Mouse (Mus musculus) lung, embryonic 15.5 days (tissue): Measurements from ENCODE around the gene Iqcb1. TPM values are rescaled to one million over a fixed set of nuclear protein-coding genes. Genes with fewer than 3 reads are reported as not detected.

Experiments used
- ATAC-seq: fragments of 200-750 bp; cut with Nextera tagmentation; 2 replicates; pipeline ENCODE4 v1.8.0; 2017; ENCODE audit warnings: moderate number of reproducible peaks, borderline replicate concordance; ENCODE audit not compliant: low FRiP score, low TSS enrichment; ENCODE audit errors: extremely low read depth
- H3K27ac ChIP-seq: fragments of 300-500 bp; sonication (generic); 2 replicates; pipeline ENCODE4 v1.5.1; 2015; ENCODE audit warnings: moderate library complexity, mild to moderate bottlenecking, inconsistent platforms
- H3K27me3 ChIP-seq: fragments of 300-500 bp; sonication (generic); 2 replicates; pipeline ENCODE4 v1.6.1; 2015; ENCODE audit warnings: inconsistent platforms
- H3K36me3 ChIP-seq: fragments of 300-500 bp; sonication (generic); 2 replicates; pipeline ENCODE4 v1.6.1; 2015; ENCODE audit warnings: inconsistent platforms
- H3K4me1 ChIP-seq: fragments of 300-500 bp; sonication (generic); 2 replicates; pipeline ENCODE4 v1.6.1; 2015; ENCODE audit warnings: inconsistent platforms
- H3K4me2 ChIP-seq: fragments of 300-500 bp; sonication (generic); 2 replicates; pipeline ENCODE4 v1.6.1; 2015; ENCODE audit warnings: inconsistent platforms, mild to moderate bottlenecking, moderate library complexity
- H3K4me3 ChIP-seq: fragments of 300-500 bp; sonication (generic); 2 replicates; pipeline ENCODE4 v1.5.1; 2015; ENCODE audit warnings: mild to moderate bottlenecking, inconsistent platforms
- H3K9ac ChIP-seq: fragments of 300-500 bp; sonication (generic); 2 replicates; pipeline ENCODE4 v1.6.1; 2015; ENCODE audit warnings: inconsistent platforms
- H3K9me3 ChIP-seq: fragments of 300-500 bp; sonication (generic); 2 replicates; pipeline ENCODE4 v1.6.1; 2016; ENCODE audit warnings: inconsistent platforms
- WGBS: fragments of 180-500 bp; shearing (Covaris S2); methylation state at CpG from one replicate; pipeline ENCODE4 v1.1.7; 2015; 5-methylcytosine and 5-hydroxymethylcytosine counted together
- polyA plus RNA-seq: library from polyadenylated mRNA; unstranded; fragments of >200 nt; fragmentation: Nextera tagmentation; extraction: Ambion mirVana; gene quantifications from 2 replicates; pipeline ENCODE4 v1.2.1, GENCODE M21; 2015

Gene Iqcb1
- polyA plus RNA-seq, result 30.2 and 32.2 TPM in 2 replicates

DNA sequence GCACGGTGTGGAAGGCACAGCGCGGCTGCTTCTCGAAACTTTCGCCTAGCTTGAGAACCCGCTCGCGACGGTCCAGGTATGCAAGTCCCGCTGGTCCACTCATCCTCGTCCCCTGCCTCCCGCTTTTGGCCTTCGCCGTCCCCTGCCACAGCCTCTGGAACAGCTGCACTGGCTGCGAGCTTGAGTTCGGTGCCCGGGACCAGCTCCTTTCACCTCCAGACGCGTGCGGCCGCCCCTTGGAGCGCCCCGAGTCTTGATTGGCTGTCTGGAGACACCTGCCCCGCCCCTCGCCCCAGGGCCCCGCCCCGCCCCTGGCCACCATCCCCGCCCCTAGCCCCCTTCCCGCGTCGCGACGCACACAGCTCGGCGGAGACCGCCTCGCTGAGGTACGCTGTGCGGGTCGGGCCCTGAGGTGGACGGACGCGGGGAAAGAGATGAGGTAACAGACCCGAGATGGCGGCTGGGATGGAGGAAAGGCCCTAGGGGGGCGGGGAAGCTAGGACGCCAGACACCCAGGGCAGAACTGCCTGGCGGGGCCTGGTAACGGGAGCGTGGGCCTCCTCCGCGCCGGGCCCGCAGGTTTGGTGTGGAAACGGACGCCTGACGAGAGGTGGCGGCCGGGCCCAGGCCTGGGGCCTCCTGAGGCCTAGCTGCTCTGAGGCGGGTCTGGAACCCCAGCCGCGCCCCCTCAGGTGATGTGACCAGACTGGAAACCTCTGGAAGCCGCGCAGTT lies at the start of gene Iqcb1:
Gene Iqcb1, plus strand, starts transcription at position 332 of the 733 bp plus-strand sequence.
- Histone ChIP-seq H3K4me2 (peak within 1 kb of the TSS; percentile 92), H3K4me3 (peak within 1 kb of the TSS; percentile 98), H3K27me3 (no peaks in the 10 kb centered on the region), H3K9me3 (no peaks in the 10 kb centered on the region), H3K9ac (peak within 1 kb of the TSS; percentile 87), H3K4me1 (peaks cover 12% of the 10 kb centered on the region), H3K36me3 (no peaks in the 10 kb centered on the region), H3K27ac (peak within 1 kb of the TSS; percentile 58)
- peak; percentile 99 for ATAC-seq
- WGBS, result 1% methylated on average over 63 of the region's 64 CpGs

DNA sequence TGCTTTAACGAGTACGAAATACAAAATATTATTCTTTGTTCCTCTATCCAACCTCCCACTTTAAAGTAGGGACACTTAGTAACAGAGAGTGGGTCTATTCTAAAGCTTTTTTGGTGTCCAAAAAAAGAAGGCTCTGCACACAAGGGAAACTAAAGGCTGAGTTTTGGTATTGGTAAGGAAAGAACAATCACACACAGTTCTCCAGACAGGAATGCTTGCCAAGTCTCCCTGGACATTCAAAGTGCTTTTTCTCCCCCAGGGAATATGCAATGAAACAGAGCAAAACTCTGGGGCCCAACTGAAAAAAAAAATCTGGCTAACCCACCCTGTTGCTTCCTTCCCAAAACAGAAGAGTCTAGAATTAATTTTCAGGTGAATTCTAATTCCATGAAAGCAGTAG lies 44.0 kb upstream of the Iqcb1 start:
- Histone ChIP-seq H3K9me3 (no peaks in the 10 kb centered on the region), H3K27ac (peak overlapping the region; percentile 62), H3K36me3 (no peaks in the 10 kb centered on the region), H3K4me1 (no peaks in the 10 kb centered on the region), H3K27me3 (no peaks in the 10 kb centered on the region), H3K4me2 (peak overlapping the region; percentile 27; the same call in 1 of the 2 replicates), H3K4me3 (peak overlapping the region; percentile 40), H3K9ac (peak overlapping the region; percentile 32; the same call in 1 of the 2 replicates)
- WGBS, result 66% methylated on average over 2 of the region's 2 CpGs
- ATAC-seq, result no peak

DNA sequence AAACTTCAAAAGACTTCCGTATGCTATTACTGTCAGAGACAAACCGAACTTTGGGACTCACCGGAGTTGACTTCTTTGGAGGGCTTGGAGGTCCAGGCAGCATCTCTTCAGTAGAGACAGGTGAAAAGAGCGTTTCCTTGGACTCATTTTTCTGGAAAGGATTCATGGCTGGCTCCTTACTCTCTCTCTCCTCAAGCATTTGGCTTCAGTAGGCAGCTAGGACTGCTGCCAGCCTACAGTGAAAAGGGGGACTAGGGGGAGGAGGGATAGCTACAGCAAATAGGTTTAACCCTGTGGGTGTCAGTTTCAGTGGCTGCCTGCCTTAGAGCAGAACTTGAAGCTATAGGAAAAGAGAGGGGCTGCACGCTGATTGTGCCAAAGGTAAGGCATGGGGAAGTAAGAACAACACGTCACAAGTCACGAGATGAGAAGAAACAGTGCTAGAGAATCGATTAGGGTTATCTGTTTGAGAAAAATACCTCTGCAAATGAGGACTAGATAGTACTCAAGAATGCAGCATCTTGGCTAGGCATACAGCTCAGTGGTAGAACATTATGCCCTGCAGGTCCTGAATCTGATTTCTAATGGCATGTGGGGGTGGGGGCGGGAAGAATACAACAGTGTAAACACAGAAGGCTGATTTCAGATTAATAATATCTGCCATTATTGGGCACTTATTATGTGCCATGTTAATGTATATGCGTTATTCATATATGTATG lies 43.4 kb upstream of the Iqcb1 start, which contains the start of gene Slc15a2:
Gene Slc15a2, minus strand, starts transcription at position 369 of the 720 bp plus-strand sequence.
- peak within 1 kb of the TSS; percentile 32; the same call in 1 of the 2 replicates for H3K9ac ChIP-seq
- peak within 1 kb of the TSS; percentile 27; the same call in 1 of the 2 replicates for H3K4me2 ChIP-seq
- H3K4me1 ChIP-seq, result no peaks in the 10 kb centered on the region
- H3K36me3 ChIP-seq, result no peaks in the 10 kb centered on the region
- peak within 1 kb of the TSS; percentile 40 for H3K4me3 ChIP-seq
- peak within 1 kb of the TSS; percentile 62 for H3K27ac ChIP-seq
- 47% methylated on average over 10 of the region's 10 CpGs for WGBS
- no peaks in the 10 kb centered on the region for H3K9me3 ChIP-seq
- H3K27me3 ChIP-seq, result no peaks in the 10 kb centered on the region
- ATAC-seq, result peak; percentile 69; the same call in 1 of the 2 replicates

DNA sequence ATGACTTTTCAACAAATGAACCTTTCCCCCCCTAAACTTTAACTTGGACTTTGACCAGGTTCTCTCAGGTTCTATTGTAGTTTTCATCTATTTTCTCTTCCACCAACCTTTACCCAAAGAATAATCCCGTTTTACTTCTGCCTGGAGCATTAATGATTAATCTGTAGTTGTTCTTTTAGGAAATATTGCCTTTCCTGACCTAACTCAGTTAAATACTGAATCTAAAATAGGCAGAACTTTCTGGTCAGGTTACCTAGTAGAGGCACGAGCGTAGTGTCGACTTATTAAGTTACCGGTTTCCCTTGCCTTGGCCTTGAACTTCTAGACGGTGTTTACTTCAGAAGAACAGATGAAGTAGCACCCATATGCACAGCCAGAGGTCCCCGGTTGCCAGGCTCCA lies 41.7 kb upstream of the Iqcb1 start:
- H3K4me1 ChIP-seq, result no peaks in the 10 kb centered on the region
- no peaks in the 10 kb centered on the region for H3K36me3 ChIP-seq
- no peaks in the 10 kb centered on the region for H3K27me3 ChIP-seq
- H3K4me2 ChIP-seq, result no peak overlapping the region
- WGBS, result 81% methylated on average over 7 of the region's 7 CpGs
- H3K9me3 ChIP-seq, result no peaks in the 10 kb centered on the region
- no peak overlapping the region for H3K9ac ChIP-seq
- no peak overlapping the region for H3K27ac ChIP-seq
- H3K4me3 ChIP-seq, result no peak overlapping the region
- ATAC-seq, result no peak

DNA sequence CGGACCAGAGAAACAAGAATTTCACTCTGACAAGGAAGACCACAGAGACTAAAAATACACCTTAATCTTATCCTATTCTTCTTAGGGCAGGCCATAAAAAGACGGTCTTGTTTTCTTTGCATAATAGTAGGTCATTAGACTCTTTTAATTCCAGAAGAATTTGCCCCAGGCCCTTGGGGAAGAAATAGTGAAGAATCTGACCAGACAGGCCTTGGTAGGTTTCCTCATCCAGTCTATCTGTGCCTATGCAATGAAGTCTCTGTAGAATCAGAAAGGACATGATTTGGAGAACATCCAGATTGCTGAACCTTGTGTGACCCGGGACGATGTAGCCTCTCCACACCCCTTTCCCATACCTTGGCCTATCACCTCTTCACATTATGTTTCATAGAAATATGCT lies 38.0 kb upstream of the Iqcb1 start:
- H3K27me3 ChIP-seq, result no peaks in the 10 kb centered on the region
- ATAC-seq, result no peak
- H3K27ac ChIP-seq, result no peak overlapping the region
- H3K4me2 ChIP-seq, result no peak overlapping the region
- no peak overlapping the region for H3K9ac ChIP-seq
- no peaks in the 10 kb centered on the region for H3K36me3 ChIP-seq
- 89% methylated on average over 4 of the region's 4 CpGs for WGBS
- H3K4me1 ChIP-seq, result no peaks in the 10 kb centered on the region
- H3K9me3 ChIP-seq, result no peaks in the 10 kb centered on the region
- no peak overlapping the region for H3K4me3 ChIP-seq

DNA sequence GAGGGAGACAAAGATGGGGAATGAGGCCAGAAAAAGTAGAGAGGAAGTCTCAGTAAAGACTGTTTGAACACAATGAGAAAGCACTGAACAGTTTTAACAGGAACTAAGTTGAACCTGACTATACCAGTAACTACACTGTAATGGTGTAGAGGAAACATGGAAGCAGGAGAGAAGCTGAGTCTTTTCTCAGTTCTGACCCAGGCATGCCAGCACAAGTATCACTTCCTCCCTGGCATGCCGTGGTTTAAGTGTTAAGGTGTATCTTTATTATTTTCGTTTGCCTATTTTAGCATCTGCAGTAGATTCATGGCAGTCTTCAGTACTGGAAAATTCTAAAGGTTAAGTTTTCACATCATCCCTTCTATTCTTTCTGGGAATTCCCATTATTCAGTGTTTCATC lies 33.2 kb upstream of the Iqcb1 start:
- Histone ChIP-seq H3K9ac (no peak overlapping the region), H3K36me3 (no peaks in the 10 kb centered on the region), H3K9me3 (no peaks in the 10 kb centered on the region), H3K4me1 (no peaks in the 10 kb centered on the region), H3K27me3 (no peaks in the 10 kb centered on the region), H3K4me2 (no peak overlapping the region), H3K27ac (no peak overlapping the region), H3K4me3 (no peak overlapping the region)
- 70% methylated on average over 2 of the region's 2 CpGs for WGBS
- ATAC-seq, result no peak

DNA sequence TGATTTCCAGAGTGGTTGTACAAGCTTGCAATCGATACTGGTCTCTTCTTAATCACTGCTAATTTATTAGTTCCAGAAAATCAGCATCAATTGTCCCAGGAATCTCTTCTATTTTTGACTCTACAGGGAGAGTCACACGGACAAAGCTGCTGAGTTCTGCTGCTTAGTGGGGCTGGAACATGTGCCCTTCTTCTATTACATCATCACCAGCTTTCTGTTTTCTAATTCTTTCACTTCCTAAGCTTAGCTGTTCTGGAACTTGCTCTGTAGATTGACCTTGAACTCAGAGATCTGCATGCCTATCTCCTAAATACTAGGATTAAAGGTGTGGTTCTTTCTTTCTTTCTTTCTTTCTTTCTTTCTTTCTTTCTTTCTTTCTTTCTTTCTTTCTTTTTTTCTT lies 29.9 kb upstream of the Iqcb1 start:
- no peak for ATAC-seq
- 84% methylated on average over 2 of the region's 2 CpGs for WGBS
- H3K9ac ChIP-seq, result no peak overlapping the region
- no peak overlapping the region for H3K4me3 ChIP-seq
- no peaks in the 10 kb centered on the region for H3K27me3 ChIP-seq
- H3K27ac ChIP-seq, result no peak overlapping the region
- H3K36me3 ChIP-seq, result no peaks in the 10 kb centered on the region
- H3K4me1 ChIP-seq, result no peaks in the 10 kb centered on the region
- no peaks in the 10 kb centered on the region for H3K9me3 ChIP-seq
- no peak overlapping the region for H3K4me2 ChIP-seq

DNA sequence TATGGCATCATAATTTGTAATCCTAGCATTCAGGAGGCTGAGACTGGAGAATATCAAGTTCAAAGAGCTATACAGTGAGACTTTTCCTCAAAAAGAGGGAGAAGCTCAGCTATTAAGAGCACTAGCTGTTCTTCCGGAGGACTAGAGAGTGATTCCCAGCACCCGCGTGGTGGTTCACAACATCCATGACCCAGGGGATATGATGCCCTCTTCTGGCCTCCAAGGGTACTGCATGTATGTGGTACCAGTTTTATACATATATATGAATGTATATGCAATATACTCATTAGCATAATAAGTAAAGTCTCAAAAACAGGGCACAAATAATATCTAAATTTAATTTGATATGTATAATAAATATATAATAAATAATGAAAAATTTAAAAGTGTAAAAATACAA lies 25.8 kb upstream of the Iqcb1 start:
- H3K27me3 ChIP-seq, result no peaks in the 10 kb centered on the region
- H3K4me2 ChIP-seq, result no peak overlapping the region
- WGBS, result 86% methylated on average over 3 of the region's 3 CpGs

DNA sequence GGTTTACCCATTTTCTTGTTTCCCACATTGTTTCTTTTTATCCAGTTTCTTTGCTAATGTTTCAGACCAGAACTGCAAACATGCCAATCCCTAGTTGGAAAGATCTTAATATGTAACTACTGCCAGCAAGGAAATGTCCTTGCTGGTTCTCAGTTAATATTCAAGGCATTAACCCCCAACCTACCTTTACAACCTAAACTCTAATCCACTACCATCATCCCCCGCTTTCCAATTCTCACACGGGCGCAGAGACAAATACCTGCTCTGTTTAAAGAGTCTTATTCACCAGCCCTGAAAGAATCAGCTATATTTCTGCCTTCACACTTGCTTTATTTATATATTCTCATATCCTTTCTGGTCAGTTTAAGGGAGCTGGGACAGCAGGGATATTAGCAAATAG lies 19.6 kb upstream of the Iqcb1 start:
- Histone ChIP-seq H3K9ac (no peak overlapping the region), H3K27ac (no peak overlapping the region), H3K4me3 (no peak overlapping the region), H3K4me1 (no peaks in the 10 kb centered on the region), H3K4me2 (no peak overlapping the region), H3K27me3 (no peaks in the 10 kb centered on the region), H3K9me3 (no peaks in the 10 kb centered on the region), H3K36me3 (no peaks in the 10 kb centered on the region)
- no peak for ATAC-seq
- 79% methylated on average over 3 of the region's 3 CpGs for WGBS

More for the DNA sequence above, 25.8 kb upstream of the Iqcb1 start:
- no peak overlapping the region for H3K9ac ChIP-seq
- H3K4me3 ChIP-seq, result no peak overlapping the region
- no peaks in the 10 kb centered on the region for H3K36me3 ChIP-seq
- H3K4me1 ChIP-seq, result no peaks in the 10 kb centered on the region
- ATAC-seq, result no peak
- H3K27ac ChIP-seq, result no peak overlapping the region
- no peaks in the 10 kb centered on the region for H3K9me3 ChIP-seq

DNA sequence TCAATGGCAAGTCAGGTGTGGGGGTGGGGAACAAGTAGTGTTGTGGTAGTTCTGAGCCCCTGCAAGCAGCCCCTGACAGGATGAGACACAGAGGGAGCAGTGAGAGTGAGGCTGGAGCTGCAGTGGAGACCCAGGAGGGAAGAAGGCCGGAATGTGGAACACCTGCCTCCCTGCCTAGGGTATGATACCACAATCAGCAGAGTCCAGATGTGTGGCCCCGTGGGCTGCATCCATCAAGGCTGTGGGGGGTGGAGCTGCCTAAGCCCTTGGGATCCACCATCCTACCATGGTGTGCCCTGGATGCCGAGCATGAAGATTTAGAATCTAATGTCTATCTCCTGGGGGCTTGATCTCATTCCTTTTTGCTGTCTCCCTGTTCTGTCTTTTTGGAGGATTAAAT lies 14.5 kb upstream of the Iqcb1 start:
- H3K9ac ChIP-seq, result no peak overlapping the region
- WGBS, result 62% methylated on average over 3 of the region's 3 CpGs
- H3K27me3 ChIP-seq, result no peaks in the 10 kb centered on the region
- no peaks in the 10 kb centered on the region for H3K4me1 ChIP-seq
- no peak for ATAC-seq
- no peak overlapping the region for H3K4me2 ChIP-seq
- H3K36me3 ChIP-seq, result no peaks in the 10 kb centered on the region
- no peak overlapping the region for H3K4me3 ChIP-seq
- no peak overlapping the region for H3K27ac ChIP-seq
- no peaks in the 10 kb centered on the region for H3K9me3 ChIP-seq

DNA sequence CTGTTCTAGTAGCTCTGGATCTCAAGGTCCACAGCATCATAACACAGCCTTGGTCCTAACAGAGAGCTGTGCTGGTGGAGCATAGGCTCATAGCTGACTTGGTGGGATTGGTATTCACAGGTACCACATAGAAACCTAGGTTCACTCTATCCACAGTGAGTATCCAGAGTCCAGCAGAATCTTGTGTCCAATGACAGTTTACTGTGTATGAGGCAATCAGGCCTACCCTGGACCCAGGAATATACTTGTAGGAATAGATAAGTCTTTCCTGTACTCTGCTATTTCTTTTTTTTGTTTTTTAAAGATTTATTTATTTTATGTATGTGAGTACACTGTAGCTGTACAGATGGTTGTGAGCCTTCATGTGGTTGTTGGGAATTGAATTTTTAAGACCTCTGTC lies 11.3 kb upstream of the Iqcb1 start:
- Histone ChIP-seq H3K9ac (no peak overlapping the region), H3K27ac (no peak overlapping the region), H3K27me3 (no peaks in the 10 kb centered on the region), H3K9me3 (no peaks in the 10 kb centered on the region), H3K4me1 (0 out of 2 replicates have a peak, but pooled peaks cover 3% of the 10 kb centered on the region), H3K4me2 (no peak overlapping the region), H3K4me3 (no peak overlapping the region), H3K36me3 (no peaks in the 10 kb centered on the region)
- peak; percentile 39; the same call in 1 of the 2 replicates for ATAC-seq

DNA sequence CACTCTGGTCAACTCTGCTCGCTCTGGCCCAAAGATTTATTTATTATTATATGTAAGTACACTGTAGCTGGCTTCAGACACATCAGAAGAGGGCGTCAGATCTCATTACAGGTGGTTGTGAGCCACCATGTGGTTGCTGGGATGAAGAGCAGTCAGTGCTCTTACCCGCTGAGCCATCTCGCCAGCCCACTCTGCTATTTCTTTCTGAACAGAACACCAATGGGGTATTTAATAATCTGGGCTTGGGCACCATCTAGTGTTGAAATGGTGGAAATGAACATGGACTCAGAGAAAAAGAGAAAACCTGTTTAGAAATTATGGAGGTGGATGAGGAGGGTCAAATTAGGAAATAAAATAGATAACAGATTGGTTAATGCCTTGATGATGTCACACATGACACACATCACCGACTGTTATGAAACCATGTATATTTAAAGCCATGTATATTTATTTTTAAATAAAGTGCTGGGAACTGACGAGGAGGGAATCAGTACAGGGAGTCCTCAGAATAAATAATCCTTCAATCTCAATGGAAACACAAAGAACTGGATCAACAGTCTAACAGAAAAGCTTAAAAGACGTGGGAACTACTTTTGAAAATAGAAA lies 10.8 kb upstream of the Iqcb1 start:
- no peak overlapping the region for H3K27ac ChIP-seq
- no peaks in the 10 kb centered on the region for H3K9me3 ChIP-seq
- H3K27me3 ChIP-seq, result no peaks in the 10 kb centered on the region
- H3K9ac ChIP-seq, result no peak overlapping the region
- ATAC-seq, result peak; percentile 87
- no peaks in the 10 kb centered on the region for H3K36me3 ChIP-seq
- 0 out of 2 replicates have a peak, but pooled peaks cover 4% of the 10 kb centered on the region for H3K4me1 ChIP-seq
- no peak overlapping the region for H3K4me2 ChIP-seq
- no peak overlapping the region for H3K4me3 ChIP-seq
- WGBS, result 10% methylated on average over 7 of the region's 7 CpGs
